Mouse (Mus musculus): ENCODE measurements at regions not wholly inside any gene's neighbourhood (a gene's known extent, or its start where the extent isn't known, plus 50 kb on each side); places are given as distances from the start of the nearest gene placed in this dataset.
A peak's percentile ranks its signal among the peaks of the same experiment; 100 is the strongest.

GRCm38 (mm10) chr9:50395543-50395942, 50.8 kb upstream of the Rpl10-ps3 start:
- Histone ChIP-seq H3K9ac (ENCODE audit: low read length) (no peak overlapping the region), H3K4me2 (ENCODE audit: low read depth, severe bottlenecking) (no peak overlapping the region), H3K27me3 (ENCODE audit: control insufficient read depth, insufficient read depth, low read length) (no peaks in the 10 kb centered on the region), H3K4me3 (ENCODE audit: low read depth, low read length) (no peak overlapping the region), H3K4me1 (ENCODE audit: control insufficient read depth, insufficient read depth, low read length) (no peaks in the 10 kb centered on the region), H3K36me3 (ENCODE audit: control insufficient read depth, insufficient read depth, low read length) (no peaks in the 10 kb centered on the region), H3K9me3 (ENCODE audit: control insufficient read depth, low read length) (no peaks in the 10 kb centered on the region), H3K27ac (replicated peaks; ENCODE audit: low read depth, low read length) (no peak overlapping the region)
- DNase-seq (ENCODE audit: low spot score) (no peak), ATAC-seq (ENCODE audit: insufficient number of reproducible peaks, low FRiP score, low TSS enrichment, low read depth) (no peak)
- WGBS, result 72% methylated on average over 3 of the region's 3 CpGs

- ATAC-seq (ENCODE audit: insufficient number of reproducible peaks, low FRiP score, low TSS enrichment, low read depth) (no peak), DNase-seq (ENCODE audit: low spot score) (no peak)
- Histone ChIP-seq H3K4me3 (ENCODE audit: low read depth, low read length) (no peak overlapping the region), H3K9ac (ENCODE audit: low read length) (no peak overlapping the region), H3K27me3 (ENCODE audit: control insufficient read depth, insufficient read depth, low read length) (no peaks in the 10 kb centered on the region), H3K9me3 (ENCODE audit: control insufficient read depth, low read length) (no peaks in the 10 kb centered on the region), H3K4me2 (ENCODE audit: low read depth, severe bottlenecking) (no peak overlapping the region), H3K36me3 (ENCODE audit: control insufficient read depth, insufficient read depth, low read length) (no peaks in the 10 kb centered on the region), H3K27ac (replicated peaks; ENCODE audit: low read depth, low read length) (no peak overlapping the region), H3K4me1 (ENCODE audit: control insufficient read depth, insufficient read depth, low read length) (no peaks in the 10 kb centered on the region)
- 84% methylated on average over 7 of the region's 7 CpGs for WGBS
These were observed 51.3 kb upstream of the Rpl10-ps3 start for GRCm38 (mm10) chr9:50396051-50396450.

DNA sequence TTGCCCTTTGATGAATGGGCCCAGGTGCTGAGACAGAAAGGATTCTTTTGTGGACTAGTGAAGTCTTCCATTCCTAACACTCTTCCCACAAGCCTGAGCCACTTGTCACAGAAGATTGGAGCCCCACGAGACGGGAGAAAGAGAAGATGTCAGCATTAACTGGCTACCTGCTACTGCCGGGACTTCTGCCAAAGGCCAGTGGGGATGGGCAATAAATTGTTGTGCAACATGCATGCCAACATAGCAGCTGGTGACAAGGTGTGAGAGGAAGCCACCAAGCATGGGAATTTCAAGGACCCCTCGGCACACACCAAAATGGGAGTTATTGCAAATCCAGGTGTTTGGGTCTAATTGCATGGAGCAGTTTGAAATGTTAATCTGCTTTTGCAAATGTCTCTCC, 63.6 kb upstream of the Rpl10-ps3 start:
- Histone ChIP-seq H3K4me3 (ENCODE audit: low read depth, low read length) (no peak overlapping the region), H3K4me1 (ENCODE audit: control insufficient read depth, insufficient read depth, low read length) (no peaks in the 10 kb centered on the region), H3K27ac (replicated peaks; ENCODE audit: low read depth, low read length) (no peak overlapping the region), H3K4me2 (ENCODE audit: low read depth, severe bottlenecking) (no peak overlapping the region), H3K9me3 (ENCODE audit: control insufficient read depth, low read length) (no peaks in the 10 kb centered on the region), H3K27me3 (ENCODE audit: control insufficient read depth, insufficient read depth, low read length) (no peaks in the 10 kb centered on the region), H3K36me3 (ENCODE audit: control insufficient read depth, insufficient read depth, low read length) (no peaks in the 10 kb centered on the region), H3K9ac (ENCODE audit: low read length) (no peak overlapping the region)
- DNase-seq (ENCODE audit: low spot score) (no peak), ATAC-seq (ENCODE audit: insufficient number of reproducible peaks, low FRiP score, low TSS enrichment, low read depth) (no peak)
- 80% methylated on average over 4 of the region's 4 CpGs for WGBS

- Histone ChIP-seq H3K27ac (replicated peaks; ENCODE audit: low read depth, low read length) (no peak overlapping the region), H3K9me3 (ENCODE audit: control insufficient read depth, low read length) (no peaks in the 10 kb centered on the region), H3K36me3 (ENCODE audit: control insufficient read depth, insufficient read depth, low read length) (no peaks in the 10 kb centered on the region), H3K27me3 (ENCODE audit: control insufficient read depth, insufficient read depth, low read length) (no peaks in the 10 kb centered on the region), H3K4me1 (ENCODE audit: control insufficient read depth, insufficient read depth, low read length) (no peaks in the 10 kb centered on the region), H3K9ac (ENCODE audit: low read length) (no peak overlapping the region), H3K4me3 (ENCODE audit: low read depth, low read length) (no peak overlapping the region), H3K4me2 (ENCODE audit: low read depth, severe bottlenecking) (no peak overlapping the region)
- 69% methylated on average over 4 of the region's 4 CpGs for WGBS
- ATAC-seq (ENCODE audit: insufficient number of reproducible peaks, low FRiP score, low TSS enrichment, low read depth), result no peak
- no peak for DNase-seq (ENCODE audit: low spot score)
These were observed 64.1 kb upstream of the Rpl10-ps3 start for GRCm38 (mm10) chr9:50408845-50409244.

DNA sequence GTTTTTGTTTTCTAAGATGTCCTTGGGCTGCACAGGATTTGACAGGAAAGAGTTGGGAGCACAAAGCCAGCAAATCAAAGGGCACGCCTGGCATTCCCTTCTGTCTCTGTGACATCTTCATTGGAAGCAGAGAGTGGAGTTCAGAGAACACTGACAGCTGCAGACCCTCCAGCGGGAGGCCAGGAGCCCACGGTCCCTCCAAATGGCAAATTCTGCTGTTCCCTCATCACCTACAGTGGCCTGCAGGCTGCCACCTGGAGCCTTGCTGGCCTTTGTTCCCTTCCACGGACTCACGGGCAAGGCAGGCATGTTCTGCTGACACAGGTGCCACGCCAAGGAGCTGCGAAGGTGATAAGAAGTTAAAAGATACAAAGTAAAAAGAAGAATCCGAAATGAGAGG, 68.2 kb upstream of the Rpl10-ps3 start:
- Histone ChIP-seq H3K27ac (replicated peaks; ENCODE audit: low read depth, low read length) (no peak overlapping the region), H3K27me3 (ENCODE audit: control insufficient read depth, insufficient read depth, low read length) (no peaks in the 10 kb centered on the region), H3K9me3 (ENCODE audit: control insufficient read depth, low read length) (no peaks in the 10 kb centered on the region), H3K4me1 (ENCODE audit: control insufficient read depth, insufficient read depth, low read length) (no peaks in the 10 kb centered on the region), H3K4me2 (ENCODE audit: low read depth, severe bottlenecking) (no peak overlapping the region), H3K36me3 (ENCODE audit: control insufficient read depth, insufficient read depth, low read length) (no peaks in the 10 kb centered on the region), H3K9ac (ENCODE audit: low read length) (no peak overlapping the region), H3K4me3 (ENCODE audit: low read depth, low read length) (no peak overlapping the region)
- 81% methylated on average over 8 of the region's 8 CpGs for WGBS
- ATAC-seq (ENCODE audit: insufficient number of reproducible peaks, low FRiP score, low TSS enrichment, low read depth) (no peak), DNase-seq (ENCODE audit: low spot score) (no peak)

DNA sequence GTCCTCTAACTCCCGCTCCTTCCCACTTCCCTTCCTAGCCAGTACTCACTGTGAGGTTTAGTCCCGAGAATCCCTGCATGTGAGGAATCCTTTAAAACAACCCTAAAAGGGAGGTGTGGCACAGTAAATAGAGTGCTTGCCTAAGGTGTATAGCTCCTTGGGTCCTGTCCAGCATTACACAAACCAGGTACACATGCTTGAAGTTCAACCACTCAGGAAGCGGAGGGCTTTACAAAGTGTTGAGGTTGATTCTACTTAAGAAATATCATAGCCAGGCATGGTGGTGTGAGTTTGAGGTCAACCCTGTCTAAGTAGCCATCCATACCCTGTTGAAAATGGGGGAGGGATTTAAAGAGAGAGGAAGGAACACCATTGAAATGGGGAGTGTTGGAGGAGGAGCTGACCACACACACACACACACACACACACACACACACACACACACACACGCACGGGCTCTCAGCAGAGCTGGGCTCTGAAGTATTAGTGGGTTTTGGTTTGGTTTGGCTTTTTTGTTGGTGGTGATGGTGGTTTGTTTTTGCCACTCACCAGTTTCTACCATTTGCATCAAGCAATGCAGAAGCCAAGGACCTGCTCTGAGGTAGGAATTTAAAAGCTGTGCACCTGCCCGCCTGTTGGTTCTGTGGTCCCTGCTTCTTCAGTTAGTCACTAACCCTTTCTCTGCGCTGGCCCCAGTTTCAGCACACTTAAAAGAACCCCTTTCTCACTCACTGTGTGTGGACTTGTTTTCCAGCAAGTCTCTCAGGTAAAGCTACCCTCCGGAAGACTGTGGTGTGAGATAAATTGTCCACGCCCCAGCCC, 69.0 kb upstream of the Rpl10-ps3 start:
- no peak overlapping the region for H3K27ac ChIP-seq (replicated peaks; ENCODE audit: low read depth, low read length)
- no peaks in the 10 kb centered on the region for H3K27me3 ChIP-seq (ENCODE audit: control insufficient read depth, insufficient read depth, low read length)
- H3K36me3 ChIP-seq (ENCODE audit: control insufficient read depth, insufficient read depth, low read length), result no peaks in the 10 kb centered on the region
- ATAC-seq (ENCODE audit: insufficient number of reproducible peaks, low FRiP score, low TSS enrichment, low read depth), result no peak
- H3K4me2 ChIP-seq (ENCODE audit: low read depth, severe bottlenecking), result no peak overlapping the region
- H3K4me1 ChIP-seq (ENCODE audit: control insufficient read depth, insufficient read depth, low read length), result no peaks in the 10 kb centered on the region
- no peaks in the 10 kb centered on the region for H3K9me3 ChIP-seq (ENCODE audit: control insufficient read depth, low read length)
- no peak overlapping the region for H3K4me3 ChIP-seq (ENCODE audit: low read depth, low read length)
- H3K9ac ChIP-seq (ENCODE audit: low read length), result no peak overlapping the region
- 84% methylated on average over 9 of the region's 9 CpGs for WGBS
- no peak for DNase-seq (ENCODE audit: low spot score)

DNA sequence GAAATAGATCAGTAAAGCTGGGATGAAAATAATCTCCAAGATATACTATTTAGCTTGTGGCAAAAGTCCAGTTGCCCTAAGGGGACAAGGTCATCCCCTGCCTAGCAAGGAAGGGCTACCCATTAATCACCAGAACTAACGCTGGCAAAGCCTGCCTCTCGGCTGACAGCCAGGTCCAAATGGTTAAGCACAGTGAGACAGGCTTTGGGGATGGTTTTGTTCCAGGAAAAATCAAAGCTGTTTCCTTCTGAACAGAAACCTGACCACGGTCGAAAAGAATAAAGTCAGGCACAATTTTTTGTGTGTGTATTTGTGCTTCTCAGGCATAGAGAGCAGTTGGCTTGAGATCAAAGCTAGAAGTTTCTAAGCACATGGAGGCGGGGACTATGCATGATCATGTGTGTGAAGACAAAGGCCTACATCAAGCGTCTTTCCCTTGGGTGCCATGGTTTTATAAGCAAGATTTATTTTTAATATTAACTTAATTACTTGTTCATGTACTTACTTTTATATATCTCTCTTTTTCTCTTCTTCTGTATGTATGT, 70.1 kb upstream of the Rpl10-ps3 start:
- Histone ChIP-seq H3K27ac (replicated peaks; ENCODE audit: low read depth, low read length) (no peak overlapping the region), H3K4me3 (ENCODE audit: low read depth, low read length) (no peak overlapping the region), H3K4me1 (ENCODE audit: control insufficient read depth, insufficient read depth, low read length) (no peaks in the 10 kb centered on the region), H3K9ac (ENCODE audit: low read length) (no peak overlapping the region), H3K4me2 (ENCODE audit: low read depth, severe bottlenecking) (no peak overlapping the region), H3K9me3 (ENCODE audit: control insufficient read depth, low read length) (no peaks in the 10 kb centered on the region), H3K36me3 (ENCODE audit: control insufficient read depth, insufficient read depth, low read length) (no peaks in the 10 kb centered on the region), H3K27me3 (ENCODE audit: control insufficient read depth, insufficient read depth, low read length) (no peaks in the 10 kb centered on the region)
- WGBS, result 73% methylated on average over 6 of the region's 6 CpGs
- ATAC-seq (ENCODE audit: insufficient number of reproducible peaks, low FRiP score, low TSS enrichment, low read depth) (no peak), DNase-seq (ENCODE audit: low spot score) (no peak)

DNA sequence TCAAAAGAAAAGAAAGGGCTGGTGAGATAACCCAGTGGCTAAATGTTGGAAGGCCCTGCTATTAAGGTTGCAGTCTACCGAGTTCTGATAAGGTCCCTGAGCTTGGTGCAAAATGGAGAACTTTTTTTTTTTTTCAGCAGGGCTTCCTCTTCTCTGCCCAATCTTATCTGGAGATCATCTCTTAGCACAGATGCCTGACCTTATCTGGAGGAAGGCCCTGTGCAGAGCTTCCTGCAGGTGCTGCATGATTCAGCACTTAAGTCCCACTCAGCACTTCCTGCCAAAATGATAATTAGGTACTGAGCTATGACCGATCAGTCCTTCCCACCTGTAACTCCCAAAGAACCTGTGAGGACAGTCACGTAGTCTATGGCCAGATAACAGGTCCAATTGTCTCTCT, 71.9 kb upstream of the Rpl10-ps3 start:
- Histone ChIP-seq H3K4me2 (ENCODE audit: low read depth, severe bottlenecking) (no peak overlapping the region), H3K9ac (ENCODE audit: low read length) (no peak overlapping the region), H3K27ac (replicated peaks; ENCODE audit: low read depth, low read length) (no peak overlapping the region), H3K4me3 (ENCODE audit: low read depth, low read length) (no peak overlapping the region), H3K9me3 (ENCODE audit: control insufficient read depth, low read length) (no peaks in the 10 kb centered on the region), H3K36me3 (ENCODE audit: control insufficient read depth, insufficient read depth, low read length) (no peaks in the 10 kb centered on the region), H3K4me1 (ENCODE audit: control insufficient read depth, insufficient read depth, low read length) (no peaks in the 10 kb centered on the region), H3K27me3 (ENCODE audit: control insufficient read depth, insufficient read depth, low read length) (no peaks in the 10 kb centered on the region)
- no peak for ATAC-seq (ENCODE audit: insufficient number of reproducible peaks, low FRiP score, low TSS enrichment, low read depth)
- 74% methylated on average over 3 of the region's 3 CpGs for WGBS
- DNase-seq (ENCODE audit: low spot score), result no peak

- no peak overlapping the region for H3K4me2 ChIP-seq (ENCODE audit: low read depth, severe bottlenecking)
- no peak overlapping the region for H3K4me3 ChIP-seq (ENCODE audit: low read depth, low read length)
- H3K4me1 ChIP-seq (ENCODE audit: control insufficient read depth, insufficient read depth, low read length), result no peaks in the 10 kb centered on the region
- no peaks in the 10 kb centered on the region for H3K36me3 ChIP-seq (ENCODE audit: control insufficient read depth, insufficient read depth, low read length)
- H3K27ac ChIP-seq (replicated peaks; ENCODE audit: low read depth, low read length), result no peak overlapping the region
- DNase-seq (ENCODE audit: low spot score) (peak; percentile 67), ATAC-seq (ENCODE audit: insufficient number of reproducible peaks, low FRiP score, low TSS enrichment, low read depth) (no peak)
- H3K9me3 ChIP-seq (ENCODE audit: control insufficient read depth, low read length), result no peaks in the 10 kb centered on the region
- H3K9ac ChIP-seq (ENCODE audit: low read length), result no peak overlapping the region
- 81% methylated on average over 2 of the region's 2 CpGs for WGBS
- no peaks in the 10 kb centered on the region for H3K27me3 ChIP-seq (ENCODE audit: control insufficient read depth, insufficient read depth, low read length)
These were observed 73.3 kb upstream of the Plet1 start for GRCm38 (mm10) chr9:50421061-50421460.
